Mouse (Mus musculus) neutrophil, adult 59 days (primary cell): ENCODE results near the gene Ankrd42. TPM values are rescaled to one million over a fixed set of nuclear protein-coding genes. Genes with fewer than 3 reads are reported as not detected.

Experiments
- total RNA-seq, 2 experiments: library from RNA; stranded (reverse); gene quantifications; 1 replicate in 1 of 2; 2 replicates in 1 of 2; pipeline ENCODE4 v1.2.4; 2023

Ankrd42 gene
- total RNA-seq: under 1 TPM; 0.37 to 0.91 TPM

DNA sequence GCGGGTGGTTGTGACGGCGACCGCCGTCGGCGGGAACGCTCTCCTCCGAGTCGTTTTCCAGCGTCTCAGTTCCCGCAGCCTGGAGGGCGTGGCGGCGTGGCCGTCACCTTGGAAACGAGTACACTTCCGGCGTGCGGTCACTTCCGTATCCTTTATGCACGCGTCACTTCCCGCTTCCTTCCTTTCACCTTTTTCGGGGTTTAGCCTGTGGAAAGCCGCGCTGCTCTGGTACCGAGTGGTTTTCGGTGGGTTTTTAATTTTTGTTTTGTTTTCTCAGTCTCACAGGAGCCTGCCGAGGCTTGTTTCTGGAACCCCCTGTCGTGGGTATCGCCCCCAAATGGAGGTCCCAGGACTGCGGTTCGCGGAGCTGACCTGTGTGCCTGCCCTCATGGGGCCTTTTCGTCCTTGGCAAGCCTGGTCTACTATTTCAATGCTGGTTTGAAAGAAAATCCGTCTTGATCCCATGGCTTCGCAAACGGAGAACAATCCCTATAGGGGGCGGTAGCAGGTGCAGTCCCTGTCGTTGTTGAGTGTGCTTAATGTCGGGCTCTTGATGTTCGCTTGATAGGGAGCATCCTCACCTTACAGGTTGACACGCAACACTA, at the start of gene Ankrd42:
TSS of gene Ankrd42 (minus strand) at position 122 of the 605 bp plus-strand sequence.

DNA sequence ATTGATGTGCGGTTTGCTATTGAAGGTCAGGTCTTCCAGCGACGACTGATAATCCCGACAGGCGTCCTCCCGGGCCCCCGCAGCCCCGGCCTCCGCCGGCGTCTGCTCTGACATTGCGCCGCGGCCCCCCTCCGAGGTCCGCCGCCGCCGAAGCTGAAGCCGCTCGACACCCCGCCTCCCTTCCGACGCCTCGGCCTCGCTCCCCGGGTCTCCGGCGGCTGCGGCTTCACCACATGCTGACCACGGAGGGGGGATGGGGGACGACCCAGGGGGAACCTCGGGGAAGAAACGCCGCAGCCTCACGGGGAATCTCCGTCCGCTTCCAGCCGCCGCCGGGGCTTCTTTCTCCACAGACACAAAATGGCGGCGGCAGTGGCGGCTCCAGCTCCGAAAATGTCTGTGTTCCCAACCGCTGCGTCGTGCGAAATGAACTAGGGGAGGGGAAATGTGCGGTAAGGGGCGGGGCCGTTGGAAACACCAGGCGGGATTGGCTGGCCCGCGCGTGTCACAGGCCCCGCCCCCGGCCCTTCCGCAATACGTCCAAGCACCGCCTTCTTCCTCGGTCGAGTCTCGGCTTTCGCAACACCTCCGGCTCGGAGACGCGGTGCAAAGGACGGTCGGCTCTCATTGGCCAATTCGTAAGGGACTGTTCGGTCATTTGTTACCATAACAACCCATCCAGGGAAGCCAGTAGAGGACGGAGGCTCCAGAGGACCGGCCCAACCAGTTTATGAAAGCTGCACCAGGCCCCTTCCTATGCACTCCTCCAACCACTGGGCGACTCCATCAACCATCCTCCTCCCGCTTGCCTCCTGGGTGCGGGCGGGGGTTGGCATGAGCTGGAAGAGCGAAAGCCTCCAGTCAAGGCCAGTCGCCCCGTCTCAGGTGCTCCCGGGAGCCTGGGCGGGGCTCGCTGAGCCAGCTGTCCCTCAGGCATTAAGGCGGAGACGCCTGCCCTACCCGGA, 32.8 kb upstream of the Ankrd42 start, which contains the start of gene Pcf11:
TSS of gene Pcf11 (minus strand) at position 428 of the 965 bp plus-strand sequence.

DNA sequence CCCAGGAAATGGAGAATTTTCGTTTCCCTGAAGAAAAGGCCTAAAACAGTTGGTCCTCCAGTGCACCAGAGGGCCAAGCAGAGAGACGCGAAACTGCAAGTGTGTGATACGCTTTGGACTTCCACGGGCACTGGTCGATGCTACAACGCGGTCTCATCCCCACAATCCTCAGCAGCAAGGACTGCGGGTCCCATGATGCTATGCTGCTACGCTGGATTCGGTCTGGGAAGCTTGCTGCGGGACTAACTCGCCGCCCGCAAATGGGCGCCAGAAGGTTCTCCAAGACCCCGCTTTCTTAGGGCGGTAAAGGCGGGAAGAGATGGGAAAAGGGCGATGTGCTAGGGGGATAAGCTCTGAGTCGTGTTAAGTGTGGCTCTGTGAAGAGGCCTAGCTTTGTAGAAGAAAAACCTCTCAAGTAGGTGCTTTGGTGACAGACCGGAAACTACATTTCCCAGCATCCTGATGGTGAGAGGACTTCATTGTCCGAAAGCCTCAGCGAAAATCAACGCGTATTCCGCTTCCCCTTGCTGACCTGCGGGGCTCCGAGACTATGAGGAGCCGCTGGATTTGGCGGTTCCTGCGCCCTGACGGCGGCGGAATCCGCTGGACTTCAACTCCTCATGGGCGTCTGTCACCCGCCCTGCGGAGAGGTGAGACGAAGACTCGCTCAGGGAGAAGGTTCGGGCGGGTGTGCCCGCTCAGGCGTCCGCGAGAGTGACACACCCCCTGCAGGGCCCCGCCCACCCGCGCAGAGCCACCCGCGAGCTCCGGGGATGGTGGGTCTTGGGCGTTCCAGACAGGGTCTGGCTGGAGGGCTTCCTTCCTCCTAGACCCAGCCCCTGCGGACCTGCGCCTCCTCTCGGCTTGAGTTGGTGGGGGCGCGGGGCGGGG, 75.7 kb downstream of the Ankrd42 start, which contains the start of gene Ccdc90b:
TSS of gene Ccdc90b (plus strand) at position 164 of the 891 bp plus-strand sequence.

Other genes starting within 250 kb of the Ankrd42 start
- 1 to 10 TPM; 4.7 to 4.9 TPM for gene Ccdc90b, start 76.0 kb downstream of the Ankrd42 start, total RNA-seq
- 100 to 1,000 TPM; 148 to 167 TPM for gene Pcf11, start 32.8 kb upstream of the Ankrd42 start, total RNA-seq
- gene Rab30, start 104.5 kb upstream of the Ankrd42 start, total RNA-seq: 1 to 10 TPM in 1 of 2 experiments, under 1 TPM in 1; 0.40 to 1.5 TPM
- 1 to 10 TPM; 4.4 to 6.4 TPM for gene Ddias, start 237.1 kb upstream of the Ankrd42 start, total RNA-seq
- 10 to 100 TPM; 30.8 to 38.8 TPM for gene Prcp, start 237.3 kb upstream of the Ankrd42 start, total RNA-seq